Mouse (Mus musculus): ENCODE results near the gene Csnk2b.

DNA sequence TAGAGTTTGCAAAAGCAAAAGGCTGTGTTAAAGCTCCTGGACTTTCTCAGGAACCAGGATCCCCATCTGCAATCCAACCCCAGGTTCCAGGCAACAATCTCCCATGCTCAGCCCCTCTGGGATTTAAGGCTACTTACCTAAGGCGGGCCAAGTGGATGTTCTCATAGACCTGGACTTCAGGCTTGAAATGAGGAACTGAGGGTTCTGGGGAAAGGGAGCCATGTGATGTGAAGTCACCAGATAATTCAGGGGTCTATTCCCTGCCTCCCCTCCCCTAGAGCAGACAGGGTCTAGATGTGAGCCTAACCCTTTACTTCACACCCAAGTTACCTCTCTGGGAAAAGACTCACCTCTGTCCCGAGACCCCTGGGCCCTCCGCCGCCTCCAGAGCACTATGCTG lies 41.1 kb downstream of the Csnk2b start:
- no peak for TF ChIP-seq POLR2A (IDR thresholded peaks at IDR 0.05; ENCODE audit: borderline replicate concordance, extremely low read depth, low read depth, low read length)
- TF ChIP-seq CTCF (IDR thresholded peaks at IDR 0.05; ENCODE audit: insufficient read depth, low read length): no peak

Data from lung, adult 2 months (tissue).